Mouse (Mus musculus) heart, embryonic 12.5 days (tissue): ENCODE data around the gene Mas1. TPM values are rescaled to one million over a fixed set of nuclear protein-coding genes. Genes with fewer than 3 reads are reported as not detected.

Experiments used
- ATAC-seq: fragments of 200-750 bp; cut with Nextera tagmentation; 2 replicates; pipeline ENCODE4 v1.8.0; 2017; ENCODE audit warnings: moderate TSS enrichment, moderate library complexity; ENCODE audit not compliant: insufficient number of reproducible peaks, low FRiP score
- H3K27ac ChIP-seq: fragments of 300-500 bp; sonication (generic); 2 replicates; pipeline ENCODE4 v1.5.1; 2016; ENCODE audit warnings: mild to moderate bottlenecking, moderate library complexity; ENCODE audit not compliant: poor library complexity, severe bottlenecking
- H3K27me3 ChIP-seq: fragments of 300-500 bp; sonication (generic); replicated peaks from 2 replicates; pipeline ENCODE4 v1.6.1; 2016; ENCODE audit warnings: mild to moderate bottlenecking, moderate library complexity
- H3K36me3 ChIP-seq: fragments of 300-500 bp; sonication (generic); 2 replicates; pipeline ENCODE4 v1.6.1; 2016; ENCODE audit warnings: mild to moderate bottlenecking, moderate library complexity
- H3K4me1 ChIP-seq: fragments of 300-500 bp; sonication (generic); replicated peaks from 2 replicates; pipeline ENCODE4 v1.6.1; 2016; ENCODE audit warnings: mild to moderate bottlenecking
- H3K4me2 ChIP-seq: fragments of 300-500 bp; sonication (generic); 2 replicates; pipeline ENCODE4 v1.6.1; 2016; ENCODE audit warnings: mild to moderate bottlenecking, moderate library complexity
- H3K4me3 ChIP-seq: fragments of 300-500 bp; sonication (generic); 2 replicates; pipeline ENCODE4 v1.5.1; 2016; ENCODE audit warnings: mild to moderate bottlenecking
- H3K9ac ChIP-seq: fragments of 300-500 bp; sonication (generic); 2 replicates; pipeline ENCODE4 v1.6.1; 2016; ENCODE audit warnings: mild to moderate bottlenecking, moderate library complexity
- H3K9me3 ChIP-seq: fragments of 300-500 bp; sonication (generic); replicated peaks from 2 replicates; pipeline ENCODE4 v1.6.1; 2016; ENCODE audit warnings: mild to moderate bottlenecking, moderate library complexity
- WGBS: fragments of 180-500 bp; shearing (Covaris S2); methylation state at CpG from one replicate; pipeline ENCODE4 v1.1.7; 2016; 5-methylcytosine and 5-hydroxymethylcytosine counted together
- polyA plus RNA-seq: library from polyadenylated mRNA; unstranded; fragments of >200 nt; fragmentation: Nextera tagmentation; extraction: Ambion mirVana; gene quantifications from 2 replicates; pipeline ENCODE4 v1.2.1, GENCODE M21; 2016

Mas1 gene
- 0.39 and 1.1 TPM in 2 replicates for polyA plus RNA-seq

DNA sequence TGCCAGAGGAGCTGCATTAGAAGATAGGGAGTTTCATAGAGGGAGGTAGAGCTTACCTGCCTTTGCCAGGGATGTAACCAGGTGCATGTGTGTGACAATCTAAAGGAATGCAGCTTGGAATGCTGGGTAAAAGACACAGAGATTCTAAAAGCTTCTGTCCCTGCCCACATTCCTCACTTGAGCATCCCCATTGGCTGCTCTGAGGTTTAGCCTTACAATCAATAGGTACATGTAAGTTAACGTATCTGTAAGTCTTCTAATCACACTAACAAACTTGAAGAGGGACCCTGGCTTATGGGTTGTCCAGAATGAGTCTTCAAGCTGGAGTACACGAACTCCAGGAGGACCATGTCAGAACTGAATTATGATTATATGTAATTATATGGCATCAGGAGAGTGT lies at the start of gene Mas1:
Mas1 (minus strand) TSS at position 101 of the 400 bp plus-strand sequence.
- Histone ChIP-seq H3K27ac (peak within 1 kb of the TSS; percentile 31; the same call in 1 of the 2 replicates), H3K4me1 (peaks cover 22% of the 10 kb centered on the region), H3K36me3 (no peaks in the 10 kb centered on the region), H3K4me3 (no peak within 1 kb of the TSS), H3K9ac (no peak within 1 kb of the TSS), H3K4me2 (peak within 1 kb of the TSS; percentile 23; the same call in 1 of the 2 replicates), H3K27me3 (peaks cover 21% of the 10 kb centered on the region), H3K9me3 (no peaks in the 10 kb centered on the region)
- 35% methylated on average over 2 of the region's 2 CpGs for WGBS
- no peak for ATAC-seq

DNA sequence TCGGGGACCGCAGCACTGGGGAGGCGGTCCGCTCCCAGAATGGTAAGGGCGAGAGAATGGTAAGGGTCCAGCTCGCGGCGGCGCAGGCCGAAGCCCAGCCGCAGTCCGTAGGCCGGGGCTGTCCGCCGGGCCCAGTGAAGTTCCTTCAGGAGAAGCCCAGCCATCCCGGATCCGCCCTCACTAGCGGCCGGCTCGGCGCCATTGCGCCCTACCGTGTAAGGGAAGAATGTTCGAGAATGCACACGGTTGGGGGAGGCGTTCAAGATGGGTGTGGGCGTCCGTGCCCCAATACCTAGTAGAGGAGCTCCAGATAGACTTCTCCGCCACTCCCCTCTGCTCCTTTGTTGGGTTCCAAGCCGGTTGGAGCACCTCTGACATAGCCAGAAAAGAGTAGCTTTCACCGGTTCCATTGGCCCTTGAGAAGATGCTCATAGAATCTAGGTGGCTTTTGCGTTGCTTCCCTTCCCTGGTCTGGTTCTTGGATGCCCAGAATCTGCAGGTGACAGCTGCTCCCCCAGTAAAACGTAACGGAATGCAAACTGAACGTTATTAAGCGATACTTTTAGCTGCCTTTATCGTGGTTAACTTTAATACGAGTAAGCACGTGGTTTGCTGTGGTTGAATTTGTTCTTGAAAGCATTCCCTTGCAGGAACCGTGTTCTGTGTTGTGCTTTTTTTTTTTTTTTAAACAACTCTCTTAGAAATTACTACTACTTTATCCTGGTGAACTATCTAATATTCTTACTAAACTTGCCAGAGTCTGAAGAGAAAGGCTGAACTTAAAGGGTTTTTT lies 48.8 kb upstream of the Mas1 start:
- no peaks in the 10 kb centered on the region for H3K27me3 ChIP-seq
- ATAC-seq = peak; percentile 76
- H3K36me3 ChIP-seq = peaks cover 52% of the 10 kb centered on the region
- peak overlapping the region; percentile 89 for H3K27ac ChIP-seq
- peak overlapping the region; percentile 88 for H3K4me3 ChIP-seq
- WGBS = under 1% methylated on average over 40 of the region's 40 CpGs
- H3K9ac ChIP-seq = peak overlapping the region; percentile 97
- H3K4me1 ChIP-seq = peaks cover 3% of the 10 kb centered on the region; the same call in 1 of the 2 replicates
- H3K4me2 ChIP-seq = peak overlapping the region; percentile 80
- no peaks in the 10 kb centered on the region for H3K9me3 ChIP-seq

DNA sequence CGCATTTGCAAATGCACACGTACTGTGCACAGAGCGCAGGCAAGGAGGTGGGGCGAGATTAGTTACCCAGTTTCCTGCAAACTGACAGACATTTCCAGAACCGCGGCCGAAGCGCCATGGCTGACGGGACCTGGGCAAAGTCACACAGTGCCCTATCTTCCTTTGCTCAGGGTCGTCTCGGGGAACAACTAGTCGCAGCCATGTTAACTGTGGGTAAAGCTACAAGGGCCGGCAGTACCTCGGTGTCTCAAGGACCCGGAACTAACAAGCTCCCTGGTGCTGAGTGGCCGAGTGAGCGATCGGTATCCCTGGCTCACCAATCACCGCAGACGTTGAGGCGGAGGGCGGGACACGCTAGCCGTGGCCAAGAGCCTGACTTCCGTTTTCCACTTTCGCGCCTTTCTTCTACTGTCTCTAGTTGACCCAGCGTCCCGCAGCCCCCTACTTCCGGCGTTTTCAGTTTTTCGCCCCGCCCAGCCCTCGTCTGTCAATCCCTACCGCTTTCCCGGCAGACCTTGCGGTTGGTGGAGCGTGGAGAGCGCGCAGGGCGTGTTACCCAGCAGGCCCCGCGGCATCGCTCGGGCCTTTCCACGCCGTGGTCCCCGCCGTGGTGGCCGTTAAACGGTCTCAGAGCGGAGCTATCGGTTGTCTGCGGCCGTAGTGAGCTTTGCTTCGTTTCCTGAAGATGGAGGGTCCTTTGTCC lies 48.1 kb upstream of the Mas1 start, which contains the start of gene Mrpl18:
Mrpl18 (minus strand) TSS at position 465 of the 703 bp plus-strand sequence.
- Histone ChIP-seq H3K9me3 (no peaks in the 10 kb centered on the region), H3K36me3 (peaks cover 55% of the 10 kb centered on the region), H3K9ac (peak within 1 kb of the TSS; percentile 97), H3K27me3 (no peaks in the 10 kb centered on the region), H3K4me1 (peaks cover 3% of the 10 kb centered on the region; the same call in 1 of the 2 replicates), H3K4me3 (peak within 1 kb of the TSS; percentile 88), H3K27ac (peak within 1 kb of the TSS; percentile 89), H3K4me2 (peak within 1 kb of the TSS; percentile 80)
- ATAC-seq = peak; percentile 99
- WGBS = under 1% methylated on average over 56 of the region's 56 CpGs

DNA sequence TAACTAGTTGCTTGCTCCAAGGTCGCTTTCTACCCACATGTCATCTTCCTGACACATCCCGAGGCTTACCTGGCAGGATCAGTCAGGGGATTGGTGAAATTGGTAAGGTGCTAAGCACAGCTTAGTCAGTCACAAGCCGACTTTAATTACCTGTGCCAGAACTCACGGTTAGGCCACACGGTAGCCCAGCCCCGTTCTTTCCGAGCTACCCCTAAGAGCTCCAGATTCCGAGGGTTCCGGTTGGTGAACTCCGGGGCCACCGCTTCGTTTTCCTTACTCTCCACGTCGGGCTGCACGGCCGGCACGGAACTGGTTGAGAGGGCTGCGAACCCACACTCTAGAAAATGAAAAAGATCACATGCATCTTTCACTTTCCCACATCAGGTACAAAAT lies 47.5 kb upstream of the Mas1 start, which contains the start of gene Tcp1:
Tcp1 (plus strand) TSS at position 214 of the 393 bp plus-strand sequence.
- peaks cover 55% of the 10 kb centered on the region for H3K36me3 ChIP-seq
- under 1% methylated on average over 18 of the region's 18 CpGs for WGBS

DNA sequence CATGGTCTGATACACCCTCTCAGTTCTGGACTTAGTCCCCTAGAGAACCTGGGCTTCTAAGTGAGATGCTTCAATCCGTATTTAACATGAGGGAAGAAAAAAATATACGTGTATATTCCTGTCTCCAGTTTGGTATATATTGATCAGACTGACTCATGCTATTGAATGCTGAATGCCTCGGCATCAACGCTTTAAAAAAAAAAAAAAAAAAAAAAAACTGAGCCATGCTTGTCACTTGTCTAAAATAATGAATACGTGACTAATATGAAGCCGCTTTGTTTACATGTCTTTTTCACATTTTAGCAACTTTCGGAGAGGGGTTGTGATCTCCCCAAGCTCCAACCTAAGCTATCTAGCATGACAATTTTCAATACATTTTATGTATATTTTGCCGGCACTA lies 42.4 kb upstream of the Mas1 start:
- WGBS = 92% methylated on average over 8 of the region's 8 CpGs
- Histone ChIP-seq H3K27ac (no peak overlapping the region), H3K9me3 (no peaks in the 10 kb centered on the region), H3K4me1 (peaks cover 3% of the 10 kb centered on the region; the same call in 1 of the 2 replicates), H3K4me3 (no peak overlapping the region), H3K4me2 (no peak overlapping the region), H3K27me3 (no peaks in the 10 kb centered on the region), H3K9ac (no peak overlapping the region), H3K36me3 (peaks cover 47% of the 10 kb centered on the region)
- no peak for ATAC-seq

More for the DNA sequence above, 47.5 kb upstream of the Mas1 start, which contains the start of gene Tcp1:
- Histone ChIP-seq H3K4me1 (peaks cover 3% of the 10 kb centered on the region; the same call in 1 of the 2 replicates), H3K9me3 (no peaks in the 10 kb centered on the region), H3K27ac (peak within 1 kb of the TSS; percentile 89), H3K4me2 (peak within 1 kb of the TSS; percentile 80), H3K4me3 (peak within 1 kb of the TSS; percentile 88), H3K27me3 (no peaks in the 10 kb centered on the region), H3K9ac (peak within 1 kb of the TSS; percentile 97)
- ATAC-seq = no peak

DNA sequence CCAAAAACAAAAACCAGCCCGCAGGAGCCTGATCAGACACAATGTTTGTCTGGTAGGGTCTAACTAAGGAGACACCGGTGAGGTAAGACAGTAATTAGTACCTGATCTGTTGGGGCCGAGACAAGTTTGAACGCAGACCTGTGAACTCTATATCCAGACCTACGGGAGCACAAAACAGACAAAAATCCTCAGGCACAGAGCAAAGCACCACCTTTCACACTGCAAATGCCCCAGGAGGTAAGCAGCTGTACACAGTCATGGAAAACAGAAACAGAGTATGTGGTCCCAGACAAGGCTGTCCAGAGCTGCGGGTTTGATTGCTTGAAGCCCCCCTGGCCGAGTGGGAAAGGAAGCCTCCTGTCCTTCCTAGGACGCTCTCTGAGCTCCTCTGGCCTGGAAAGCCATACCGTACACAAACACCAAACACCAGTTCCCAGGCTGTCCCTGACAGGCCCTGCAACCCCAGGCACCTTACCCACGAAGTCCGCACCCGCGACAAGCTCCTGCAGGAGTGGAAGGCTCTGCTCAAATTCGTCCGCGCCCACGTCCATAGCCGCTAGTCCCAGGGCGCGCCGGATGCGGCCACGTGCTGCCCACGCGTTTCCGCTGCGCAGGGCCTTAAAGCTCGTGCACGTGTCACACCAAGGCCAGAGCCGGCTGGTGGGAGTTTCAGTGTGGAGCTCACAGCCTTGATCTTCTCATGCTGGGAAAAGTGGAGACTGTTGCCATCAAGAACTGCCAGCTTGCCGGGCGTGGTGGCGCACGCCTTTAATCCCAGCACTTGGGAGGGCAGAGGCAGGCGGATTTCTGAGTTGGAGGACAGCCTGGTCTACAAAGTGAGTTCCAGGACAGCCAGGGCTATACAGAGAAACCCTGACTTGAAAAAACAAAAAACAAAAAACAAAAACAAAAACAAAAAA lies 41.7 kb upstream of the Mas1 start, which contains the start of gene Pnldc1:
Pnldc1 (minus strand) TSS at position 870 of the 920 bp plus-strand sequence.
- Histone ChIP-seq H3K9ac (no peak within 1 kb of the TSS), H3K36me3 (peaks cover 54% of the 10 kb centered on the region), H3K4me3 (no peak within 1 kb of the TSS), H3K4me2 (no peak within 1 kb of the TSS), H3K27me3 (no peaks in the 10 kb centered on the region), H3K4me1 (no peaks in the 10 kb centered on the region), H3K9me3 (no peaks in the 10 kb centered on the region), H3K27ac (no peak within 1 kb of the TSS)
- 69% methylated on average over 35 of the region's 35 CpGs for WGBS
- no peak for ATAC-seq

DNA sequence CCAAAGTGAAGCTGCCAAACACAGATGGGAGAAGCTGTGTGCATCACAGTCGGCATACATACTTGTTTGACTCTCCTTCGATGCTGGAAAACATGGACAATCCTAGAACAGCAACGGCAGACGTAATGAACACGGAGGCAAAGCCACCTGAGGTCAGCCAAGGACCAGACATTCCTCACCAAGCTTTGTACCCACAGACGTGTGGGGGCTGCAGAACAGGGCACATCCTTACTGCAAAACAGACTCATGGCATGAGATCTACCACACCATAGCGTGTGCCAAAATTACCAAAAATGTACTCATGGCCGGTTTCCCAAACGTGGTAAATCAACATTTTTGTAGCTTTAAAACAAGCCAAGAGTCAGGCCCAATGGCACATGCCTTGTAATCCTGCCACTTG lies 38.5 kb upstream of the Mas1 start:
- Histone ChIP-seq H3K27ac (no peak overlapping the region), H3K9ac (no peak overlapping the region), H3K4me2 (no peak overlapping the region), H3K4me3 (no peak overlapping the region), H3K27me3 (no peaks in the 10 kb centered on the region), H3K9me3 (no peaks in the 10 kb centered on the region), H3K4me1 (no peaks in the 10 kb centered on the region), H3K36me3 (peaks cover 41% of the 10 kb centered on the region)
- WGBS = 86% methylated on average over 9 of the region's 9 CpGs
- ATAC-seq = no peak

DNA sequence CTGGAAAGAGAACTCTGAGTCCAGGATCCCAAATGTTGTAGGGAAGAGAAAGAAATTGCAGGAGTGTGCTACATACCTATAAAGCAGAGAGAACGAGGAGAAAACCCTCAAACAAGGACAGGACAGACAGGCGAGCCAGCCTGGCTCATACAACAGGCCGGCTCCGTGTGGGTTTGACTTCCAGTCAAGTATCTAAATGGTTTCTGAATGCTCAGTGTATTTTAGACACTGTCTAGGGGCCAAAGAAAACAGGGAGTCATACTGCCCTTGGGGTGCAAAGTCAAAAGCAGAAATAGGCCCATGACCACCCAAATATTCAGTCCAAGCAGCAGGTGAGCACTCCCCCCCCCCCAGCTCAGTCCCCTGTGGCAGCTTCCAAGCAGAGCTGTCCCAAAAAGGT lies 37.9 kb upstream of the Mas1 start:
- Histone ChIP-seq H3K36me3 (peaks cover 40% of the 10 kb centered on the region), H3K27me3 (no peaks in the 10 kb centered on the region), H3K9me3 (no peaks in the 10 kb centered on the region), H3K4me2 (no peak overlapping the region), H3K4me3 (no peak overlapping the region), H3K9ac (no peak overlapping the region), H3K27ac (no peak overlapping the region), H3K4me1 (no peaks in the 10 kb centered on the region)
- ATAC-seq = no peak
- WGBS = 82% methylated on average over 4 of the region's 4 CpGs

DNA sequence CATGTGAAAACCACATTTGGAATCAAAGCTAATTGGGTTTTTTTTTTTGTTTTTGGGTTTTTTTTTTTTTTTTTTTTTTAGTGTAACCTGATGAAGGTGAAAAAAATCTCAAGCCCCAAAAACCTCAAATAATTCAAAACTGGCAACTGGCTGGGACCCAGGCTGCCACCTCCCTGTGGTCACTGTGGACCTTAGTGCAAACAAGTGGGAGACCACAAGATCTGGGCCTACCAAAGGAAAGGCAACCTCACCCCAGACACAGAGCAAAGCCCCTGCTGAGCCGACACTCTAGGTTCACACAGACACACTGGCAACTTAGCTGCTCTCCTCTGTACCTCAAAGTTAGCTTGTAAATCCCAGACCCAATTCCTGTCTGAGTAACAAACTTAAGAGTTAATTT lies 36.4 kb upstream of the Mas1 start:
- H3K9me3 ChIP-seq = no peaks in the 10 kb centered on the region
- H3K9ac ChIP-seq = no peak overlapping the region
- H3K4me1 ChIP-seq = no peaks in the 10 kb centered on the region
- peaks cover 42% of the 10 kb centered on the region for H3K36me3 ChIP-seq
- H3K27me3 ChIP-seq = no peaks in the 10 kb centered on the region
- ATAC-seq = no peak
- no peak overlapping the region for H3K27ac ChIP-seq
- 77% methylated on average over 1 of the region's 1 CpGs for WGBS
- H3K4me3 ChIP-seq = no peak overlapping the region
- no peak overlapping the region for H3K4me2 ChIP-seq
